Mouse (Mus musculus) liver, adult 2 months (tissue): ENCODE results near the gene Dram1.

Experiments
- CTCF ChIP-seq: fragments of 200-500 bp; IDR thresholded peaks from 2 replicates; pipeline ENCODE4 v1.5.1; 2011; ENCODE audit warnings: low read depth, low read length, control low read depth
- POLR2A ChIP-seq: fragments of 200-500 bp; IDR thresholded peaks from 2 replicates; pipeline ENCODE4 v1.6.1; 2011; ENCODE audit warnings: low read length, control low read depth; ENCODE audit not compliant: insufficient read depth; ENCODE audit errors: extremely low read depth

DNA sequence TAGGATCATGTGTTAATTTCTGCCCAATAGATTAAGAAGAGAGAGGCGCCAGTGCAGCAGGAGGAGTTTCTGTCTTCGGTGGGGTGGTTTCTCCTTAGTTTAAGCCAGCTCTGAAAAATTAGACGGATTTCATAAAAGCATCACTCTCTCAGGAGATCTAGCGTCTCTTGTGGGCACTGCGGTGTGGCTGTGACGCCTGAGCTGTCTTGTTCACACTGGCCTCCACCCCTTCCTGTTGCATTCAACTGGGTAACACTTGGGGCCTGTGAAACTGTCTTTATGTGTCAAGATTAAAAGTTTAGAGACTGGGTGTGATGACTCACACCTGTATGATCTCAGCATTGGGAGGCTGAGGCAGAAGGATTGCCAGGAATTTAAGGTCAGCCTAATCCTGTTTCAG lies 49.1 kb upstream of the Dram1 start:
- TF ChIP-seq POLR2A (no peak), CTCF (no peak)
